Mouse (Mus musculus) spleen, adult 18-20 months (tissue): ENCODE measurements around the gene Col6a6.
"Not testable (repeated sequence)": the region's sequence is repeated elsewhere in the genome, so short reads cannot be mapped to it uniquely, and the experiment has no call there.

Experiments used
- DNase-seq, 2 experiments: peaks; one replicate each; pipeline ENCODE4 v3.0.0; 2022; ENCODE audit warnings: mixed read lengths in 2 of 2

The Col6a6 gene

GRCm38 (mm10) chr9:105656189-105656588 is 171.8 kb downstream of the Col6a6 start:
- DNase-seq: peak; percentile 27 to 37

GRCm38 (mm10) chr9:105642460-105643371 is 185.2 kb downstream of the Col6a6 start, which contains the start of gene Pik3r4:
Gene Pik3r4 (plus strand): TSS chr9:105642978.
- peak; percentile 65 to 69 for DNase-seq

GRCm38 (mm10) chr9:105641377-105641776 is 186.6 kb downstream of the Col6a6 start:
- not testable (repeated sequence) for DNase-seq
